Mouse (Mus musculus) intestine, embryonic 16.5 days (tissue): ENCODE data around the gene Sema5b. TPM values are rescaled to one million over a fixed set of nuclear protein-coding genes. Genes with fewer than 3 reads are reported as not detected.

Experiments used
- ATAC-seq: fragments of 200-750 bp; cut with Nextera tagmentation; 2 replicates; pipeline ENCODE4 v1.8.0; 2017; ENCODE audit warnings: moderate TSS enrichment, moderate library complexity
- H3K27ac ChIP-seq: fragments of 300-500 bp; sonication (generic); 2 replicates; pipeline ENCODE4 v1.5.1; 2014; ENCODE audit warnings: mild to moderate bottlenecking, low read length
- H3K27me3 ChIP-seq: fragments of 300-500 bp; sonication (generic); replicated peaks from 2 replicates; pipeline ENCODE4 v1.6.1; 2014; ENCODE audit warnings: low read length, control low read depth, mixed read lengths; ENCODE audit not compliant: control insufficient read depth, insufficient read depth
- H3K36me3 ChIP-seq: fragments of 300-500 bp; sonication (generic); 2 replicates; pipeline ENCODE4 v1.6.1; 2014; ENCODE audit warnings: low read length, control low read depth; ENCODE audit not compliant: control insufficient read depth, insufficient read depth
- H3K4me1 ChIP-seq: fragments of 300-500 bp; sonication (generic); 2 replicates; pipeline ENCODE4 v1.6.1; 2014; ENCODE audit warnings: low read length, control low read depth, mixed read lengths; ENCODE audit not compliant: control insufficient read depth, insufficient read depth
- H3K4me2 ChIP-seq: fragments of 300-500 bp; sonication (generic); 2 replicates; pipeline ENCODE4 v1.6.1; 2014; ENCODE audit warnings: low read depth, low read length, control low read depth
- H3K4me3 ChIP-seq: fragments of 300-500 bp; sonication (generic); 2 replicates; pipeline ENCODE4 v1.5.1; 2014; ENCODE audit warnings: mild to moderate bottlenecking, low read length
- H3K9ac ChIP-seq: fragments of 300-500 bp; sonication (generic); 2 replicates; pipeline ENCODE4 v1.6.1; 2014; ENCODE audit warnings: low read depth, low read length
- H3K9me3 ChIP-seq: fragments of 300-500 bp; sonication (generic); 2 replicates; pipeline ENCODE4 v1.6.1; 2016; ENCODE audit warnings: low read length, control low read depth; ENCODE audit not compliant: control insufficient read depth
- WGBS: fragments of 180-500 bp; shearing (Covaris S2); extraction: QIAGEN DNeasy Blood & Tissue Kit; methylation state at CpG from one replicate; pipeline ENCODE4 v1.1.7; 2014; 5-methylcytosine and 5-hydroxymethylcytosine counted together
- polyA plus RNA-seq: library from polyadenylated mRNA; unstranded; fragments of >200 nt; fragmentation: Nextera tagmentation; extraction: Ambion mirVana; gene quantifications from 2 replicates; pipeline ENCODE4 v1.2.1, GENCODE M21; 2015

The Sema5b gene
- polyA plus RNA-seq, 1 experiment from 2014 or later, result 4.2 TPM

GRCm38 (mm10) chr16:35707004-35707403 is 166.1 kb downstream of the Sema5b start:
- no peak overlapping the region for H3K4me2 ChIP-seq
- no peak for ATAC-seq
- H3K9me3 ChIP-seq, result no peaks in the 10 kb centered on the region
- no peaks in the 10 kb centered on the region for H3K36me3 ChIP-seq
- 90% methylated on average over 5 of the region's 5 CpGs for WGBS
- no peak overlapping the region for H3K4me3 ChIP-seq
- no peaks in the 10 kb centered on the region for H3K27me3 ChIP-seq
- peaks cover 5% of the 10 kb centered on the region; the same call in 1 of the 2 replicates for H3K4me1 ChIP-seq
- no peak overlapping the region for H3K9ac ChIP-seq
- no peak overlapping the region for H3K27ac ChIP-seq

- H3K27me3 ChIP-seq, result no peaks in the 10 kb centered on the region
- no peak for ATAC-seq
Observed at GRCm38 (mm10) chr16:35711004-35711403, 170.1 kb downstream of the Sema5b start.

GRCm38 (mm10) chr16:35713606-35714005 is 172.7 kb downstream of the Sema5b start:
- no peak for ATAC-seq
- Histone ChIP-seq H3K36me3 (no peaks in the 10 kb centered on the region), H3K9me3 (no peaks in the 10 kb centered on the region), H3K27me3 (no peaks in the 10 kb centered on the region), H3K9ac (no peak overlapping the region), H3K27ac (no peak overlapping the region), H3K4me2 (no peak overlapping the region), H3K4me1 (peaks cover 5% of the 10 kb centered on the region; the same call in 1 of the 2 replicates), H3K4me3 (no peak overlapping the region)
- 68% methylated on average over 7 of the region's 7 CpGs for WGBS

More at GRCm38 (mm10) chr16:35711004-35711403, 170.1 kb downstream of the Sema5b start:
- Histone ChIP-seq H3K27ac (no peak overlapping the region), H3K36me3 (no peaks in the 10 kb centered on the region), H3K4me2 (no peak overlapping the region), H3K4me1 (peaks cover 5% of the 10 kb centered on the region; the same call in 1 of the 2 replicates), H3K4me3 (no peak overlapping the region), H3K9me3 (no peaks in the 10 kb centered on the region), H3K9ac (no peak overlapping the region)
- WGBS, result 33% methylated on average over 7 of the region's 7 CpGs

Other genes with a start within 250 kb of the Sema5b start
- gene Sec22a, start 177.2 kb upstream of the Sema5b start, polyA plus RNA-seq, result 51.0 and 52.2 TPM in 2 replicates
- gene Pdia5, start 50.3 kb upstream of the Sema5b start, polyA plus RNA-seq, result 54.2 and 60.0 TPM in 2 replicates
- gene Dirc2, start 228.2 kb downstream of the Sema5b start, polyA plus RNA-seq, result 7.8 and 11.8 TPM in 2 replicates
- gene Hspbap1, start 229.2 kb downstream of the Sema5b start, polyA plus RNA-seq, result 14.6 and 15.9 TPM in 2 replicates